Mouse (Mus musculus): ENCODE results near the gene Lyl1. TPM values are rescaled to one million over a fixed set of nuclear protein-coding genes. Genes with fewer than 3 reads are reported as not detected.
"Not testable (repeated sequence)": the region's sequence is repeated elsewhere in the genome, so short reads cannot be mapped to it uniquely, and the experiment has no call there.

Gene Lyl1
- total RNA-seq, 2 experiments from 2014 or later, result 2.4 to 3.4 TPM

- intact Hi-C loops (cut with DNase I), result loop anchor here (1.0 kb wide), 1 partner anchor 22 kb away; the partner anchor contains the start of gene Nacc1
- no peak for DNase-seq (ENCODE audit: low spot score in 2 of 2)
These were observed 35.8 kb upstream of the Lyl1 start for GRCm38 (mm10) chr8:84665385-84665893.

GRCm38 (mm10) chr8:84668081-84668480 is 33.2 kb upstream of the Lyl1 start:
- intact Hi-C loops (cut with DNase I), result no loop called here
- DNase-seq (ENCODE audit: low spot score in 2 of 2), result no peak

GRCm38 (mm10) chr8:84668731-84669485 is 32.3 kb upstream of the Lyl1 start:
- intact Hi-C loops (cut with DNase I), result no loop called here

GRCm38 (mm10) chr8:84670295-84671006 is 30.8 kb upstream of the Lyl1 start:
- DNase-seq (ENCODE audit: low spot score in 2 of 2); intact Hi-C loops (cut with DNase I): not testable (repeated sequence)

More at GRCm38 (mm10) chr8:84668731-84669485, 32.3 kb upstream of the Lyl1 start:
- DNase-seq (ENCODE audit: low spot score in 2 of 2), result no peak

GRCm38 (mm10) chr8:84677305-84677704 is 24.0 kb upstream of the Lyl1 start:
- DNase-seq (ENCODE audit: low spot score in 2 of 2), result no peak
- intact Hi-C loops (cut with DNase I), result no loop called here

GRCm38 (mm10) chr8:84681476-84681875 is 19.8 kb upstream of the Lyl1 start:
- intact Hi-C loops (cut with DNase I), result no loop called here
- no peak for DNase-seq (ENCODE audit: low spot score in 2 of 2)

- DNase-seq (ENCODE audit: low spot score in 2 of 2), result no peak
These were observed 19.0 kb upstream of the Lyl1 start for GRCm38 (mm10) chr8:84682257-84682656.

GRCm38 (mm10) chr8:84684537-84684936 is 16.7 kb upstream of the Lyl1 start:
- DNase-seq (ENCODE audit: low spot score in 2 of 2), result no peak

More at GRCm38 (mm10) chr8:84682257-84682656, 19.0 kb upstream of the Lyl1 start:
- intact Hi-C loops (cut with DNase I), result no loop called here

GRCm38 (mm10) chr8:84686191-84687002 is 14.9 kb upstream of the Lyl1 start, which contains the start of gene Trmt1:
Gene Trmt1 (plus strand): TSS chr8:84686307.
- peak in 1 of 2 experiments; percentile 29 for DNase-seq (ENCODE audit: low spot score in 2 of 2)
- intact Hi-C loops (cut with DNase I), result loop anchor here (1.0 kb wide), 1 partner anchor 21 kb away; no protein-coding TSS in a partner anchor

More at GRCm38 (mm10) chr8:84684537-84684936, 16.7 kb upstream of the Lyl1 start:
- intact Hi-C loops (cut with DNase I), result no loop called here

- DNase-seq (ENCODE audit: low spot score in 2 of 2), result peak in 1 of 2 experiments; percentile 11
- intact Hi-C loops (cut with DNase I), result loop anchor here (1.0 kb wide), 1 partner anchor 22 kb away; no protein-coding TSS in a partner anchor
These were observed 14.1 kb upstream of the Lyl1 start for GRCm38 (mm10) chr8:84687003-84687704.

GRCm38 (mm10) chr8:84687705-84688100 is 13.6 kb upstream of the Lyl1 start, which contains the start of gene Nacc1:
Gene Nacc1 (minus strand): TSS chr8:84687862.
- peak; percentile 86 to 91 for DNase-seq (ENCODE audit: low spot score in 2 of 2)
- intact Hi-C loops (cut with DNase I), result loop anchor here (1.0 kb wide), 1 partner anchor 22 kb away; no protein-coding TSS in a partner anchor

GRCm38 (mm10) chr8:84689091-84689915 is 12.0 kb upstream of the Lyl1 start:
- intact Hi-C loops (cut with DNase I), result no loop called here

GRCm38 (mm10) chr8:84693332-84693731 is 7.9 kb upstream of the Lyl1 start:
- DNase-seq (ENCODE audit: low spot score in 2 of 2), result no peak
- intact Hi-C loops (cut with DNase I), result no loop called here

More at GRCm38 (mm10) chr8:84689091-84689915, 12.0 kb upstream of the Lyl1 start:
- DNase-seq (ENCODE audit: low spot score in 2 of 2), result peak; percentile 91 to 94

GRCm38 (mm10) chr8:84695140-84695539 is 6.1 kb upstream of the Lyl1 start:
- intact Hi-C loops (cut with DNase I), result no loop called here
- DNase-seq (ENCODE audit: low spot score in 2 of 2), result no peak

GRCm38 (mm10) chr8:84697166-84698130 is 3.8 kb upstream of the Lyl1 start:
- DNase-seq (ENCODE audit: low spot score in 2 of 2), result no peak

GRCm38 (mm10) chr8:84698288-84698687 is 3.0 kb upstream of the Lyl1 start:
- intact Hi-C loops (cut with DNase I), result no loop called here
- DNase-seq (ENCODE audit: low spot score in 2 of 2), result no peak

More at GRCm38 (mm10) chr8:84697166-84698130, 3.8 kb upstream of the Lyl1 start:
- intact Hi-C loops (cut with DNase I), result no loop called here
